Mouse (Mus musculus): Measurements from ENCODE around the gene Git2.

- TF ChIP-seq CTCF (IDR thresholded peaks at IDR 0.05; ENCODE audit: low read depth, low read length) (no peak), POLR2A (IDR thresholded peaks at IDR 0.05; ENCODE audit: insufficient read depth, low read length) (no peak), EP300 (IDR thresholded peaks at IDR 0.05; ENCODE audit: insufficient read depth, low read depth, low read length) (no peak)
Measured at GRCm38 (mm10) chr5:114721969-114722368, 53.3 kb downstream of the Git2 start.

Data from ES-Bruce4 (cell line).